Mouse (Mus musculus): ENCODE results near the gene Tjp2.

GRCm38 (mm10) chr19:24120811-24121210 is 104.0 kb downstream of the Tjp2 start:
- TF ChIP-seq CTCF (IDR thresholded peaks at IDR 0.05; ENCODE audit: low read depth, low read length) (no peak), POLR2A (IDR thresholded peaks at IDR 0.05; ENCODE audit: extremely low read depth, insufficient read depth, low read length) (no peak)

Measured in liver, adult 2 months (tissue).